Mouse (Mus musculus): ENCODE results near the gene Fhl3. TPM values are rescaled to one million over a fixed set of nuclear protein-coding genes. Genes with fewer than 3 reads are reported as not detected.
"Not testable (repeated sequence)": the region's sequence is repeated elsewhere in the genome, so short reads cannot be mapped to it uniquely, and the experiment has no call there.

The Fhl3 gene
- total RNA-seq, 4 experiments from 2014 or later, result 240 to 437 (median 328) TPM

DNA sequence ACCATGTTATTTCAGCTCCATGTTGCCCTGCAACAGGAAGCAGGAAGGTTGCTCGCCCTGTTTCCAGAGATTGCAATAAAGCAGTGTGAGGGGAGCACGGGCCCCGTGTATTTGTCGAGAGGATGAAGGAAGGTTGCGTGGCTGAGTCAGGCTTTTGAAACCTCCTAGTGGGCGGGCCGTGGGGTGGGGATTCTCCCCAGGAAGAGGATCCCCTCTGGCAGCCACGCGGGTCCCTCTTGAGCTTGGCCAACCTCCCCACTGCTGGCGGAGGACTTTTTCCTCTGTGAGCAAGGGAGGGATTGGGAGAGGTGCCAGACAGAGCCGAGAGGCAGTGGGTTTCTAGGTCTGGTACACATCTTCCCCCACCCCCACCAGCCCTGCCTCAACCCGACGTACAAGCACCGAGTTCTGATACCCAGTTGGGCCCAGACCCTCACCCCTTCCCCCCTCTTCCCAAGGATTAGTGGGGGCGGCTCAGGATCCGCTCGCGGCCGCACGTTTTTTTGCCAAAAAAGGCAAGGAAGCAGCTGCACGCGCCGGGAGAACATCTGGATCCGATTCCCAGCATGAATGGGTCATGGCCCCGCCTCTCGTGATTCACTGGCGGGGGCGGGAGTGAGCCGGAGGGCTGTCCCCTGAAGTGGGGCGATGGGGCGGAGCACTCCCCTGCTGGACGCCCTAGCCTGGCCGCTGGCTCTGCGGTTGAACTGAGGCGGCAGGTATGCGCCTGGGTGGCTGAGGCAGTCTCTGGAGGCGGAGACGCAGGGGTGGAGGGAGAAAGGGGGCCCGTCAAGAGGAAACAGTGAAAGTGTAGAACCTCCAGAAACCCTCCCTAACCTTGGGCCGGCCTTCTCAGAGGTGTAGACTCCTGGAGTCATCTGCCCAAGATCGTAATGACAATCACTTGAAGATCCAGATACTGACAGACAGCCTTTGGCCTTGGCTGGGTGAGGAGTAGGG, 8.3 kb downstream of the Fhl3 start:
- DNase-seq (ENCODE audit: low spot score in 2 of 2), result peak; percentile 87 to 89

DNA sequence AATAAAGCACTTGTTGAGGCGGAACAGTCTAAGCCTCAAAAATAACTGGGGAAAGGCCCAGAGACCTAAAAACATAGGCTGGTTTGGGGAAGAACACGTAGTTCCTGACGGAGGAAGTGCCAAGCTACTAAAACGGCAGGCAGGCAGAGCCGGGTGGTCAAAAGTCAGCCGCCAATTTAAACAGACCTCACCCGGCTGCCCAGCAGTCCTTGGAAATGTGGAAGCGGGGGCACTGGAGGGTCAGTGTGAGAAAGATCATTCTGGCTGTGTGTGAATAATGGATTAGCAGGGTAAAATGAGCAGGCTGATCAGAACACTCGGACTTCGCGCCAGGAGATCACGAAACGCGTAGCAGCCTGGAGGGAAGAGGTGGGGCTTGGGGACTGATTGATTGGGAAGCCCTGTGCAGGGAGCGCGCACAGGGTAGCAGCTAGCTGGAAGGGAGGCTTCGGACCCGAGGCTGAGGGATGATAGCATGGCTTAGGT, 9.5 kb downstream of the Fhl3 start:
- no peak for DNase-seq (ENCODE audit: low spot score in 2 of 2)

- DNase-seq (ENCODE audit: low spot score in 2 of 2), result no peak
These were observed 10.3 kb downstream of the Fhl3 start for GRCm38 (mm10) chr4:124710776-124711291.

DNA sequence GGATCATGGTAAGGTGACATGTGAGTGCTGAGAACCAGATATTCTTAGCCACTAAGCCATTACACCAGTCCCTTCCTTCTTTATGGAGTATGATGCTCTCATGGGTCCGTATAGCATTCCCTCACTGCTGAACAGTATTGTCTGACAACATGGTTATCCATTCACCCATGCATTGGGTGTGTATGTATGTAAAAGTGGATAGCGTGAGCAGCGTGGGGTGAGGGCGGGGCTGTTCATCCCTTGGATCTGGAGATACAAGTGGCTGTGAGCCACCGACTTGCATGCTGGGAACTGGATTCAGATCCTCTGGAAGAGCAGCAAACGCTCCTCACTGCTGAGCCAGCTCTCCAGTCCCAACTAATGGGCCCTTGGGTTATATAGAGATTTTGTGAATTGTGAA, 12.1 kb downstream of the Fhl3 start:
- no peak for DNase-seq (ENCODE audit: low spot score in 2 of 2)

- DNase-seq (ENCODE audit: low spot score in 2 of 2), result not testable (repeated sequence)
These were observed 13.3 kb downstream of the Fhl3 start for GRCm38 (mm10) chr4:124713850-124714249.

DNA sequence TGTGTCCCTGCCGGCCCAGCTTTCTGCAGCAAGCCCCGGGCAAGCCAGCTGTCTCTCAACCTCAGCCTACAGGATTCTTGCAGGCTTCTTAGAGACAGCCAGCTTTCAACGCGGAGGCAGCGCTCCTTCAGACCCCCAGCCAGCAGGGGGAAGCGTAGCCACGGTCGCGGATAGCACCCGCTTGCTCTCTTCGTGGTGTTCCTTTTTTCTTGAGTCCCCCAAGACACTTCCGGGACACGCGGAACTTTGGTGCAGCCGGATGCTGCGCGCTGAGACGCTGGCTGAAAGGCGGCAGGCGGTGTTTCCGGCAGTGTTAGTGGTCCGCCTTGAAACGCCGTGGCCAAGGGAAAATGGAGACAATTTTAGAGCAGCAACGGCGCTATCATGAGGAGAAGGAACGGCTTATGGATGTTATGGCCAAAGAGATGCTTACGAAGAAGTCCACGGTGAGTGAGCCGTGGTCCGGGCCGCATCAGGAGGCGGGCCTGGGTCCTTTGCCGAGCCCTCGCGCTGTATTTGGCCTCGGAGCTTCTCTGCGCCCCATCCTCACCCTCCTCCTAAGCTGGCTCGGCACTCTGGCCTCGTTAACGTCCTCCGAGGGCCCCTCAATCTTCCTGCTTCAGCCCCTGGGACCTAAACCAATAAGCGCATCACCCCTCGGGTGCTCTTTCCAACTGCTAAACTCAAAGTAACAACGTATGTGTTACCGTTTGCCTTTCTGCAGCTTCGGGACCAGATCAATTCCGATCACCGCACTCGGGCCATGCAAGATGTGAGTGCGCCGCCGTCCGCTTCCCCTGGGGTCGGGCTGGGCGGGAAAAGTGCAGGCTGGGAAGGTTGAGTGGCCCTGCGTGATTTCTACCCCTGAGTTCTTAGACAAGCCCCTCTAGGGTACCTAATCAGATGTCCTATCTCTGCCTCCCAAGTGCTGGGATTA, 14.3 kb downstream of the Fhl3 start, which contains the start of gene Sf3a3:
Sf3a3 (plus strand) TSS at position 232 of the 937 bp plus-strand sequence.
- peak; percentile 90 to 91 for DNase-seq (ENCODE audit: low spot score in 2 of 2)

DNA sequence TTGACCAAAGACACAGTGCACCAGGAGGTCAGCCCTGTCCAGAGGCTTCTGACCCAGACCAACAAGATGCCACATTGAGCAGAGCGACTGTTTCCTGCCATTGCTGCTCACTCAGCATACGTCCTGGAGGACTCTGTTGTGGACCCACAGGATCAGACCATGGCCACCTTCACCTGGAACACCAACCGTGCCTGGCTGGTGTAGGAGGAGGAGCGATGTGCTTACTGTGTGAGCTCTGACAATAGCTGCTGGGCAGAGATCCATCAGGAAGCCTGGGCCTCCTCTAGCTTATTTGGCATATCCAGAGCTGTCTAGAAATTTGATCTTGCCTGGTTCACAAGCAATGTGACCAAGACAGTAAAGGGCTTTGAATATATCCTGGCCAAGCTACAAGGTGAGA, 18.6 kb downstream of the Fhl3 start:
- no peak for DNase-seq (ENCODE audit: low spot score in 2 of 2)

DNA sequence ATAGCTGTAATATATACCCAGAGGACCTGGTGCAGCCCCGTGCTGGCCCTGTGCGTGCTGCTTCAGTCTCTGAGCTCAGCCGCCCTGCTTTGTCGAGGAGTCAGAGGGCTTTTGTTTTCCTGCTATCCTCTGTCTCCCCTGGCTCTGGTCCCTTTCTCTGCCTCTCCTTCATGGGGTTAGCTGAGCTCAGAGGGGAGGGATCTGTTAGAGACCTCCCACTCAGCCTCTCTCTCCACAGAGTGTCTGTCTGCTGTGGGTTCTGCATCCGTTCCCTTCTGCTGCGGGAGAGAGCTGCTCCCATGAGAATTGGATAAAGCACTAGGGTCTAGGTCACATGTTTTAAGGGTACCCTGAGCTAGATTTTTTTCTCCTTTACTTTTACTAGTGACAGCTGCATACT, 25.6 kb downstream of the Fhl3 start:
- no peak for DNase-seq (ENCODE audit: low spot score in 2 of 2)

- no peak for DNase-seq (ENCODE audit: low spot score in 2 of 2)
These were observed 36.5 kb downstream of the Fhl3 start for GRCm38 (mm10) chr4:124736952-124737351.

DNA sequence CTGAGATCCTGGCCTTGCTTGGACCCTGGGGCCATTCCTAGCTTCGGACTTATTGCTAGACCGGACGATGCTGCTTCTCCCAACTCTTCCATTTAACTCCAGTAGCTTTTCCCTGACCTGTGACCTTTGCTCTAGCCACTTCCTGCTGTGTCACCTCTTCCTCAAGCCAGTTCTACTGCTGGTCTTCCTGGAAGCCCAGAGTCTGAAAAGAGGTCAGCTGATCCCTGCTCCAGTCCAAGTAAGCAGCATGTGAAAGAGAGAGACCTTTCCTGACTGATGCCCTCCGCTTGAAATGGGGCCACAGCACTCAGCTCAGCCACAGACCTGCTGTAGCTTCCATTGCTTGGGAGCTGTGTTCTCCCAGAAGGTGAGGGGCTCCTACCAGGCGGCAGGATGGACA, 37.0 kb downstream of the Fhl3 start:
- no peak for DNase-seq (ENCODE audit: low spot score in 2 of 2)

- no peak for DNase-seq (ENCODE audit: low spot score in 2 of 2)
These were observed 37.5 kb downstream of the Fhl3 start for GRCm38 (mm10) chr4:124738013-124738412.

- DNase-seq (ENCODE audit: low spot score in 2 of 2), result no peak
These were observed 38.3 kb downstream of the Fhl3 start for GRCm38 (mm10) chr4:124738783-124739182.

DNA sequence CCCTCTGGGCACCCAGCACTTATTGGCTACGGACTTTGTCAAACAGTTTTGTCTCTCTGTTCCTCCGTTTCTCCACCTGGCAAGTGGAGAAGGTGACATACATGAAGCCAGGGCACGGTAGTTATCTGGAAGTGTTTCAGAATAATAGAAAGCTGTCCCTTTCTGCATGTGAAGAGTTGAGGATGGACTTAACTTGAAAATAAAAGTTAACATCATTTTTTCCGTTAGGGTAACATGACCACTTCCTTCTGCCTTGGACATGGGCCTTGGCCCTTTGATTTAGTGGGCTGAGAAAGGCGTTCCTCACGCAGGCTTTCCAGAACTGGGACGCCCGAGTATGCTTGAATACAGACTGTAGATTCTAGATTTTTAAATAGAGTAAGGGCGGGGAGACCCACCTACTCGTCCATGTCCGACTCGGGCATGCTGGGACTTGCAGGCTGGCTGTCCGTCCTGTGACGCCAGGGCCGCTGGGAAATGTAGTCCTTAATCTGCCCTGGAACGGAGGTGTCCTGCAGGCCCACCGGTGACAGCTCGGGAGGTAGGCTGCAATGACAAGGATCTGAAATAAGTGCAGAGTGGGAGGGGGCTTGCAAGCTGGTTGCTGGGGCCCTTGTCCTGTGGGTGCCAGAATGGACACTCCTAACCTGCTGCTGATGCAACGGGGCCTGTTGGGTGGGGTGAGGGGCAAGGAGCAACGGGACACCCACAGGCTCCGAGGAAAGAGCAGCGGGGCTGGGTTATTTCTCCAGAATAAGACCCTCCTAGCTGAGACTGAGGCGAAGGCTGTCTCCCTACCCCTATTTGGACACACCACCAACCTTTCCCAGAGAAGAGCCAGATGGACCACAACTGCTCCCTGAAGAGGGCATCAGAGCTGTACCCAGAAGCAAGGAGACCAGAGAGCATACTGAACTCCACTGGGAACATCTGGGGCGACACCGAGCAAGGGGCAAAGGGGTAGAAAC, 41.2 kb downstream of the Fhl3 start, which contains the start of gene Inpp5b:
Inpp5b (plus strand) TSS at position 475 of the 968 bp plus-strand sequence.
- DNase-seq (ENCODE audit: low spot score in 2 of 2), result peak; percentile 70

- no peak for DNase-seq (ENCODE audit: low spot score in 2 of 2)
These were observed 42.3 kb downstream of the Fhl3 start for GRCm38 (mm10) chr4:124742839-124743238.

GRCm38 (mm10) chr4:124746577-124746976, 46.1 kb downstream of the Fhl3 start:
- DNase-seq (ENCODE audit: low spot score in 2 of 2), result no peak

DNA sequence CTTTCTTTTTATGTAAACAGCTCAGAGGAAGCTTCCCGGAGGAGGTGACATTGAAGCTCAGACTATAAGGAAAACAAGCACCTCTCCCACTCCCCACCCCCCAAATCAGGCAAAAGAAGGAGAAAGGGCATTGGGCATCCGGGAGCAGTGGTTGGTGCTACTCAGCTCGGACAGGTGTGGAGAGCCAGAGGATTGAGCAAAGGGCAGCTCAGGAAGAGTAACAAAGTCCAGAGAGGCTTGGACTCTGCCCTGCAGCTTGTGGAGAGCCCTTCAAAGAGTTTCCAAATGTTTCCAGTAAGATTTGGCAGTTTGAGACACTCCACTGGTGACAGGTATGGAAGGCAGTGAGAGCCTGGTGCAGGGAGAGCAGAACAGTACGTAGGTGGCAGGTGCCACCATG, 47.4 kb downstream of the Fhl3 start:
- DNase-seq (ENCODE audit: low spot score in 2 of 2), result no peak

DNA sequence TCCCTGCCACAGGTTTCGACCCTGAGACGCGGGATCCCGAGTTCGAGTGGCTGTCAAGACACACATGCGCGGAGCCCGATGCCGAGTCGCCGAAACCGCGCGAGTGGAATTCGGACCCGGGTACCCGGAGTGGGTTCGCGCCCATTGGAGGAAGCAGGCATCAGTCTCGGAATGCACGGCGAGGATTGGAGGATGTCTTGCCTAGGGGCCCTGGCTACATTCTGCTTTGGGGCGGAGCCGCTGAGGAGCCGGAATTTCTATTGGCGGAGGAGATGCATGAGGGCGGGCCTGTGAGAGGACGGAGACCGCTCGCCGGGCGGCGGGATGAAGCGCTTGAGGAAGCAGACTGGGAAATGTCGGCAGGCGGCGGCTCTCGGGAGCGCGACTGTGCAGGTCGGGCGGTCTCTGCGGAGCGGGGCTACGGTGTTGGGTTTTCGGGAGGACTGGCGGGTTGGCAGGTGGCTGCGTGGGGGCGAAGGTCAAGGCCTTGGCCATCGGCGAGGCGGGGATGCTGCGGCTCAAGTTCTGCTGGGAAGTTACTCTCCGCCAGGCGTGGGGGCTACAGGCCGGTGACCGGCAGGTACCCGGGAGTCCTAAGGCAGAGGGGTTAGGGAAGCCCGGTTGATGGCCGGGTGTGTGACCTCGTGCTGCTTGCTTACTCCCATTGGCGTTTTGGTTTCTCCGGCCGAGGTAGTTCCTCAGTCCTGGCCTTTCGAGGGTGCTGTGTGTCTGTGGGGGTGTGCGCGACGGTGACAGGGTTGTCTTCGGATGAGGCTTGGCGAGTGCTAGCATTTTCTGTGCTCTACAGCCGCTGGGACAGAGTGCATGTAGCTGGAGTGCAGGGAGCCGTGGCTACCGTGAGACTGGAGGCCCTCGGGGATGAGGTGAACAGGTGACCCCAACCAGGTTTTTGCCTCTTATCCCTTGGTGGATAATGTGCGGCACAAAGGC, 51.1 kb downstream of the Fhl3 start:
- peak; percentile 95 to 97 for DNase-seq (ENCODE audit: low spot score in 2 of 2)

- no peak for DNase-seq (ENCODE audit: low spot score in 2 of 2)
These were observed 52.0 kb downstream of the Fhl3 start for GRCm38 (mm10) chr4:124752281-124753199.
